Mouse (Mus musculus) erythroblast, embryonic 14.5 days (primary cell): ENCODE results near the gene Shc4.

Experiments
- GATA1 ChIP-seq: IDR thresholded peaks from 2 replicates; pipeline ENCODE4 v1.6.1; 2012; ENCODE audit warnings: low read length, inconsistent platforms, mixed read lengths
- TAL1 ChIP-seq: IDR thresholded peaks from 3 replicates; pipeline ENCODE4 v1.6.1; 2012; ENCODE audit warnings: low read length, inconsistent platforms, mixed read lengths

DNA sequence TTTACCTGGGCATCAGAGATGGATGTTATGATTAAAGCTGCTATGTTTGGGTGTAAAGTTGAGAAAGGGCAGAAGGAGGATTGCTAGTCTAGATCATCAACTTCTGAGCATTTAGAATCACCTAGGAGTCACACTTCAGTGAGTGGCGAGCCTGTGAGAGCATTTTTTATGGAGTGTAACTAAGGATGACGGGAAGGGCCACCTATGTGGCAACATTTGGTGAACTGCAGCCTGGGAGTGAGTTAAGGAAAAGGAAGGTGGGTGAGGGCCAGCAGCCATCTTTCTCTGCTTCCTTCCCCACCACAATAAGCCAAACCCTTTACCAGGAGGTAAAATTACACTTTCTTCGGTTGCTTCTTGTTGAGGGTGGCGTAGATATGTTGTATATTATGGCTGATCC is 132.1 kb downstream of the Shc4 start:
- no peak for TF ChIP-seq TAL1
- TF ChIP-seq GATA1: no peak
